Mouse (Mus musculus) hindbrain, embryonic 16.5 days (tissue): ENCODE results near the gene Tex26. TPM values are rescaled to one million over a fixed set of nuclear protein-coding genes. Genes with fewer than 3 reads are reported as not detected.

Experiments used
- ATAC-seq: fragments of 200-750 bp; cut with Nextera tagmentation; 2 replicates; pipeline ENCODE4 v1.8.0; 2017; ENCODE audit warnings: moderate TSS enrichment, moderate library complexity
- H3K27ac ChIP-seq: fragments of 300-500 bp; sonication (generic); 2 replicates; pipeline ENCODE4 v1.5.1; 2014; ENCODE audit warnings: low read depth, mild to moderate bottlenecking, control low read depth, low read length, moderate library complexity
- H3K27me3 ChIP-seq: fragments of 300-500 bp; sonication (generic); replicated peaks from 2 replicates; pipeline ENCODE4 v1.6.1; 2014; ENCODE audit warnings: low read length; ENCODE audit not compliant: control insufficient read depth, insufficient read depth
- H3K36me3 ChIP-seq: fragments of 300-500 bp; sonication (generic); 2 replicates; pipeline ENCODE4 v1.6.1; 2014; ENCODE audit warnings: mild to moderate bottlenecking, low read length, moderate library complexity, mixed read lengths; ENCODE audit not compliant: control insufficient read depth, insufficient read depth
- H3K4me1 ChIP-seq: fragments of 300-500 bp; sonication (generic); 2 replicates; pipeline ENCODE4 v1.6.1; 2014; ENCODE audit warnings: low read depth, low read length; ENCODE audit not compliant: control insufficient read depth, insufficient read depth
- H3K4me2 ChIP-seq: fragments of 300-500 bp; sonication (generic); 2 replicates; pipeline ENCODE4 v1.6.1; 2014; ENCODE audit warnings: mild to moderate bottlenecking, low read length, control low read depth, moderate library complexity
- H3K4me3 ChIP-seq: fragments of 300-500 bp; sonication (generic); 2 replicates; pipeline ENCODE4 v1.5.1; 2014; ENCODE audit warnings: mild to moderate bottlenecking, low read length, control low read depth, moderate library complexity
- H3K9ac ChIP-seq: fragments of 300-500 bp; sonication (generic); 2 replicates; pipeline ENCODE4 v1.6.1; 2014; ENCODE audit warnings: low read depth, mild to moderate bottlenecking, control low read depth, low read length, moderate library complexity
- H3K9me3 ChIP-seq: fragments of 300-500 bp; sonication (generic); 2 replicates; pipeline ENCODE4 v1.6.1; 2014; ENCODE audit warnings: mild to moderate bottlenecking, low read length, moderate library complexity; ENCODE audit not compliant: control insufficient read depth
- WGBS: fragments of 180-500 bp; shearing (Covaris S2); extraction: QIAGEN DNeasy Blood & Tissue Kit; methylation state at CpG from one replicate; pipeline ENCODE4 v1.1.7; 2014; 5-methylcytosine and 5-hydroxymethylcytosine counted together
- polyA plus RNA-seq: library from polyadenylated mRNA; unstranded; fragments of >200 nt; fragmentation: Nextera tagmentation; extraction: Ambion mirVana; gene quantifications from 2 replicates; pipeline ENCODE4 v1.2.1, GENCODE M21; 2015

The Tex26 gene
- polyA plus RNA-seq, 1 experiment from 2014 or later = 1.4 TPM

DNA sequence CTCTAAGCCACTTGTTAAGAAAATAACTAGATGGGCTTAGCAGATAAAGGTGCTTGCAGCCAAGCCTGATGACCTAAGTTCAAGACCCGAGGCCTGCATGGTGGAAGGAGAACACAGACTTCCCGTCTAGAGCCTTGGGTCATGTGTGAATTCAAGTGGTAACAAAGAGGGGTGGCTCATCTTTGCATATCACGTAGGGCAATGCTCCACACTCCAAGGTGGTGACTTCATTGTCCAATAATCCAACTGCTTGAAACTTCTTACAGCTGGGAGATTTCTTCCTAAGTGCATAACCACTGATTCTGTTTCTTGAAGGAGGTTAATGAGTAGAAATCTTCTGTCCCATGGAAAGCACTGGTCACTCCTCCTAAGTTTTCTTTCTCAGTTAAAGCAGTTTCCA, 22.6 kb downstream of the Tex26 start:
- no peaks in the 10 kb centered on the region for H3K4me1 ChIP-seq
- H3K9me3 ChIP-seq = no peaks in the 10 kb centered on the region
- 81% methylated on average over 3 of the region's 3 CpGs for WGBS
- H3K9ac ChIP-seq = no peak overlapping the region
- no peak overlapping the region for H3K27ac ChIP-seq
- no peak overlapping the region for H3K4me2 ChIP-seq
- no peak overlapping the region for H3K4me3 ChIP-seq
- H3K36me3 ChIP-seq = no peaks in the 10 kb centered on the region
- ATAC-seq = no peak
- no peaks in the 10 kb centered on the region for H3K27me3 ChIP-seq

DNA sequence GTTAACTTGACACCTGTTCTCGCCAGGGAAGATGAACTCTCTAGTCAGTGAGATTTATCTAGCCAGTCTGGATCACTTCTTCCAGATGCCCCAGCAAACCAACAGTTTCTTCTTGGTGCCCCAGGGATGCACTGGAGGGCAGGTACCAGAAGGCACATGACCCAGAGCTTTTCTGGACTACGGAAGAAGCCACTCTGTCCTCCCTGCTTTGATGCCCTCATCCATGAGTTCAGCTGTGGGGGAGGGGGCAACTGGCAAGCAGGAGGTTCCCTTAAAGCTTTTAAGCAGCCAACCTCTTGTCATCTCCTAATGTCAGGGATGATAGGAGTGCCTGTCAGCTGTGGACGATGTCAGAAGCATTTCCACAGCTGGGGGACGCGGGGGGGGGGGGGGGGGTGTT, 25.8 kb downstream of the Tex26 start:
- no peak overlapping the region for H3K27ac ChIP-seq
- H3K4me1 ChIP-seq = no peaks in the 10 kb centered on the region
- H3K9ac ChIP-seq = no peak overlapping the region
- no peak for ATAC-seq
- H3K4me3 ChIP-seq = no peak overlapping the region
- no peaks in the 10 kb centered on the region for H3K27me3 ChIP-seq
- 69% methylated on average over 5 of the region's 5 CpGs for WGBS
- no peak overlapping the region for H3K4me2 ChIP-seq
- no peaks in the 10 kb centered on the region for H3K36me3 ChIP-seq
- no peaks in the 10 kb centered on the region for H3K9me3 ChIP-seq

DNA sequence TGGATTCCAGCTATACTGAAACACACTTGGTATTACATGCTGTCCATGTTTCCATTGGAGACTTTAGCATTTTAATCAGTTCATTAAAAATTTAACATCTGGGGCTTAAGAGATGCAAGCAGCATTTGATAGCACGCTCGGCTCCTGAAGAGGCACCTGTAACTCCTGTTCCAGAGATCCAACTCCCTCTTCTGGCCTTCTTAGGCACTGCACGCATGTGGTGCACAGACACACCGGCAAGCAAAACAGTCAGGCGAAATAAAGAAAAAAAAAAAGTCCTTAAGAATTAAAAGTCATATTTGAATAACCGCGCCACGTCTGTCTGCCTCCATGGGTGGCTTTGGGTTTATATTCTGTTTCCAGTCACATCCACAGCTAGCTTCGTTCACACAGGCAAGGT, 34.7 kb downstream of the Tex26 start:
- Histone ChIP-seq H3K9ac (no peak overlapping the region), H3K36me3 (no peaks in the 10 kb centered on the region), H3K9me3 (no peaks in the 10 kb centered on the region; the same call in 1 of the 2 replicates), H3K4me1 (no peaks in the 10 kb centered on the region), H3K27ac (no peak overlapping the region), H3K27me3 (no peaks in the 10 kb centered on the region), H3K4me2 (no peak overlapping the region), H3K4me3 (no peak overlapping the region)
- no peak for ATAC-seq
- 90% methylated on average over 9 of the region's 9 CpGs for WGBS

DNA sequence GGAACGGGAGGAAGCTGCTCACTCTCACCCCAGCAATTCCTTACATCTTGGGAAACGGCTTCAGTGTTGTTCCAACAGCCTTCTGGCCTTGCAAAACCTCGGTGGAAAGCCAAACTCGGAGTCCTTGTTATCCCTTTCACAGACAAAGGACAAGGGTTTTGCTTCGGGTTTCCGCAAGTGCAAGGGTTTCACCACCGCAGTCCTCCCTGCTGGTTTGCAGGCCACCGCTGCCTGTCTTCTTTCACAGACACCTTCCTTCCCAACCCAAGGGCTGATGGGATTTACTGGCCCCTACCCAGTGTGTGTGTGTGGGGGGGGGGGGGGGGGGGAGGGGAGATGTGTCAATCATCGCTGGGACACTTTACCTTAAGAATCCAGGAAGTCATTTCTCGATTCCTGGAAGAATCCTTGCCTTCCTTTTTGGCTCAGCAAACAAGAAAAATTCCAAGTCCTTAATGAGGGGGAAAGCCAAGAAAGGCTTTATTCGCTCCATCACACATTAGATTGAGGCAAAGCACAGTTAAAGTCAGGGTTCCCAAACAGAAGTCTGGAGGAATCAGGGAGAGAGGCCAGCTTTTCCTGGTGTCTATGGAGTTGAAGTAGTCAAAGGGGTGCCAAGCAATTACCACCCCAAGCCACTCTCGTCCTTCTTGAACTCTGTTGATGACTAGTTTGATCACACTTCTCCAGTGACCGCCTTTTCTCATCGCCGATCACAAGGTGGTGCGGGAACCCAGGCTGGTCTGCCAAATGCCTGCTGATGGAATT, 35.4 kb downstream of the Tex26 start:
- 83% methylated on average over 16 of the region's 16 CpGs for WGBS
- Histone ChIP-seq H3K4me1 (no peaks in the 10 kb centered on the region), H3K27me3 (no peaks in the 10 kb centered on the region), H3K27ac (no peak overlapping the region), H3K9me3 (no peaks in the 10 kb centered on the region; the same call in 1 of the 2 replicates), H3K4me3 (no peak overlapping the region), H3K4me2 (no peak overlapping the region), H3K36me3 (no peaks in the 10 kb centered on the region), H3K9ac (no peak overlapping the region)
- ATAC-seq = no peak

DNA sequence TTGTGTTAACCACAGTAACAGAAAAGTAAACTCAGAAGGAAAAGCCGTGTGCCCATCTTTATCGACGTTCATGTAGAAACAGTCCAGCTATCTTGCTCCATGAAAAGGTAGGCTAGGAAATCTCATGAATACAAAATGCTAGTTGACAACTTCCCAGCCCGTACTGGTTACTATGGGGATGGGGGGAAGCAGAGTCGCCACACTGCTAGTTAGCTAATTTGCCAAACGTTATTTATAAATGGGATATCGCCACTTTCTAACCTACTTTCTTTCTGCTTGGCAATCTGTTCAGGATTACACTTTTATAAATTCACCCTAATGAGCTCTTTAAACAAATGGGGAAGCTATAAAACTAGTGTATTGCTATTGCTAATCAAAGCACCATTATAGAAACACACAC, 42.5 kb downstream of the Tex26 start:
- H3K4me1 ChIP-seq = no peaks in the 10 kb centered on the region
- WGBS = 72% methylated on average over 7 of the region's 7 CpGs
- H3K9ac ChIP-seq = no peak overlapping the region
- H3K27me3 ChIP-seq = no peaks in the 10 kb centered on the region
- H3K4me3 ChIP-seq = no peak overlapping the region
- H3K36me3 ChIP-seq = no peaks in the 10 kb centered on the region
- no peak overlapping the region for H3K27ac ChIP-seq
- ATAC-seq = no peak
- H3K9me3 ChIP-seq = no peaks in the 10 kb centered on the region
- H3K4me2 ChIP-seq = no peak overlapping the region

DNA sequence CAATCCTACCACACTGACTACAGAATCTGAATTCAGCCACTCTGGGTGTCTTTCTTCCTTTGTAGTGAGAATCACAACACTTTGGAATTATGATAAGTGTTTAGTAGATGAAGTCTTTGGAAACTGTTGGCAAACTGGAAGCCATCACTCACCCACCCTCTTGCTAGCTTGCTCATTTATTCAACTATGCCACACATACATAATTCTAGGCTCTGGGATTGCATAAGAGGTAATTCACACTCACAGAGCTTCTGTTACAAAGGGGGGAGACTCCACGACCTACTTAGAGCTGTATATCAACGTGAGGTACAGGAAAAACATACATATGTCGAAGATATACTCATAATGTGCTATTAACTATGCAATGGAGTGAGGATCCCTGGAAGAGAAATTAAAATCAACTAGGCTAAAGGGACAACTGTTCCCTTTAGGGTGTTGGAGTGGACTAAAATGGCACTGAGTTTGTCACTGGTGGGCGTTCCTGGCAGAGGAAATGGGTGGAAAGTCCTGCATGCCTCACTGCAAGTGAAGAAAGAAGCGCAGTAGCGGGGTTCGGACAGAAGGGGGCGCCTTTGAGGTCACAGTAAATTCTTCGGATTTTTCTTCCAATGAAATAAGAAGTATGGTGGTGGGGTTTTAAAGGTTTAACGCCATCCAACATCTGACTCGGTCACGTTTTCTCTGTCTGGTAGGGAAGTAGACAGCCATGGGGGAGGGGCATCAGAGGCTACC, 44.0 kb downstream of the Tex26 start:
- Histone ChIP-seq H3K9me3 (no peaks in the 10 kb centered on the region), H3K4me1 (peaks cover 8% of the 10 kb centered on the region), H3K27ac (no peak overlapping the region), H3K9ac (no peak overlapping the region), H3K4me2 (no peak overlapping the region), H3K4me3 (no peak overlapping the region), H3K36me3 (no peaks in the 10 kb centered on the region), H3K27me3 (no peaks in the 10 kb centered on the region)
- ATAC-seq = no peak
- 72% methylated on average over 12 of the region's 12 CpGs for WGBS

DNA sequence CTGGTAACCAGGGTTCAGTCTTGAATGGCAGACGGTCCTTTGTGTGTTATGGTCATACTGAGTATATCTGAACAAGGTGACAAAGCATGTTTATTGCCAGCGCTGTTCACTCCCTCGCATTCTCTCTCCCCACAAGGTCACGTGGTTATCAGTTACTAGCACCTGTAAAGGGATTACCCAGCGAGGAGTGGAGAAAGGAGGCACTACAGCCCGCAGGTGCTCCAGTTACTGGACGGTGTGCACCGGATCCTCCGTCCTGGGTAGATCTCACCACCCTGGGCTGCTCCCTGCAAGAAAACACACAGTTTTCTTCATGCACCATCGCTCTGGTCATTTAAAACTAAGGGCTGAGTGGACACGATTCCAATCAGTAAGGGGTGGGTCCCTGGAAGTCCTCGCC, 44.8 kb downstream of the Tex26 start:
- Histone ChIP-seq H3K27me3 (no peaks in the 10 kb centered on the region), H3K27ac (no peak overlapping the region), H3K9ac (no peak overlapping the region), H3K9me3 (no peaks in the 10 kb centered on the region), H3K4me2 (no peak overlapping the region), H3K4me1 (peaks cover 14% of the 10 kb centered on the region), H3K4me3 (no peak overlapping the region), H3K36me3 (no peaks in the 10 kb centered on the region)
- no peak for ATAC-seq
- WGBS = 78% methylated on average over 12 of the region's 12 CpGs

DNA sequence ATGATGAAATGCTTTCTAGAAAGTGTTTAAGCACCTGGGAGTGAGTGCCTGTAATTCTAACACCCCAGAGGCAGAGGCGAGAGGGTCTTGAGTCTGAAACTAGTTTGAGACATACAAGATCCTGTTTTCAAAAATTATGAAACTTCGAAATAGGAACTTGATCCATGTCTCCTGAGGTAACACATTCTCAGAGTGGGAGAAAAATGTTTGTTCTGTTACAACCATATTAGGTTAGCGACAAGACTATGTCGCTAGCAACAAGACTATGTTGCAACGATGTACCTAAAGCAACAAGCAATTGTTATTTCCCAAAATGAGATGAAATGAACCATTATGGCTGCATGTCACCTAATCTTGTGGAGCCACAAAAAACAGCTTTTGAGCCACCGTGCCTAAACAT, 46.0 kb downstream of the Tex26 start:
- Histone ChIP-seq H3K36me3 (no peaks in the 10 kb centered on the region), H3K27ac (no peak overlapping the region)

DNA sequence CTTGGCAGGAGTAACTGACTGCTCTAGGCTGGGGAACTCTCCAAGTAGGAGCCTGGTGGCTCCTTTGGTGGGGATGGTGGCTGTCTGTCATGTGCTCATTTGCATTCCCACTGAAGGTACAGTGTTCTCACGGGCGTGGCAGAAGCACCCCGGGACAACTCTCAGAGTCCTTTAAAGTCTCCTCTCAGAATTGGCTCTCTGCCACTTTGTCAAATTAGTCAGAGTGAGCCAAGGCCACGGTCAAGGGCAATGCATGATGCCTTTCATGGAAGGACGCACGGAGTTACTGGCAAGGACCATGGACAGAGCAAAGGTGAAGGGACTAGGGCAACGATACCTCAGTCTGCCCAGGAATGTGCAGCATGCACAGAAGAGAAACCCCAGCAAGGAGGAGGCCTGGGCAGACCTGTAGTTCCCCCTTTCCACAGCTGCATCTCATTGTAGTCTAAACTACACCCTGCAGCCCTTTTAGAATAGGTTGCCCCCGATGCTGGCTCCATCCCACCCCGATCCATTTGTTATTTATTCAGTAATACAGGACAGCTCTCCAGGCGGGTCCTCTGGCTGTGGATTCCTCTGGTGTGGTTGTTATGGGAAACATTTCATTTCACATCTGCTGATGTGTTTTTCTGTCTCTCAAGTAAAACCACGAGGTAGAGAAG, 49.0 kb downstream of the Tex26 start:
- Histone ChIP-seq H3K9ac (0 out of 2 replicates have a peak overlapping the region, but pooled peaks have one; percentile 10), H3K9me3 (no peaks in the 10 kb centered on the region), H3K4me2 (peak overlapping the region; percentile 32), H3K4me1 (peaks cover 27% of the 10 kb centered on the region), H3K27me3 (no peaks in the 10 kb centered on the region), H3K36me3 (no peaks in the 10 kb centered on the region), H3K4me3 (no peak overlapping the region), H3K27ac (peak overlapping the region; percentile 86)
- WGBS = 10% methylated on average over 11 of the region's 11 CpGs
- peak; percentile 64 for ATAC-seq

More for the DNA sequence above, 46.0 kb downstream of the Tex26 start:
- H3K4me1 ChIP-seq = peaks cover 26% of the 10 kb centered on the region
- H3K4me3 ChIP-seq = no peak overlapping the region
- H3K27me3 ChIP-seq = no peaks in the 10 kb centered on the region
- 87% methylated on average over 6 of the region's 6 CpGs for WGBS
- no peak overlapping the region for H3K4me2 ChIP-seq
- no peak overlapping the region for H3K9ac ChIP-seq
- ATAC-seq = no peak
- no peaks in the 10 kb centered on the region for H3K9me3 ChIP-seq
